Mouse (Mus musculus): ENCODE data around the gene Agmo. TPM values are rescaled to one million over a fixed set of nuclear protein-coding genes. Genes with fewer than 3 reads are reported as not detected.

Agmo gene
- polyA plus RNA-seq, 1 experiment from 2014 or later = 2.2 TPM

GRCm38 (mm10) chr12:37445255-37445654, 203.8 kb downstream of the Agmo start:
- no peaks in the 10 kb centered on the region for H3K36me3 ChIP-seq
- H3K27me3 ChIP-seq (replicated peaks) = no peaks in the 10 kb centered on the region
- H3K27ac ChIP-seq = no peak overlapping the region
- ATAC-seq (ENCODE audit: insufficient read depth, low FRiP score, low read depth) = no peak
- no peak overlapping the region for H3K4me3 ChIP-seq (replicated peaks)
- H3K9ac ChIP-seq = no peak overlapping the region
- H3K4me2 ChIP-seq = no peak overlapping the region
- H3K9me3 ChIP-seq = no peaks in the 10 kb centered on the region
- 84% methylated on average over 9 of the region's 9 CpGs for WGBS
- no peaks in the 10 kb centered on the region for H3K4me1 ChIP-seq

- Histone ChIP-seq H3K27me3 (replicated peaks) (no peaks in the 10 kb centered on the region), H3K4me3 (replicated peaks) (no peak overlapping the region), H3K36me3 (no peaks in the 10 kb centered on the region), H3K9ac (no peak overlapping the region), H3K4me2 (no peak overlapping the region), H3K27ac (no peak overlapping the region), H3K4me1 (no peaks in the 10 kb centered on the region), H3K9me3 (no peaks in the 10 kb centered on the region)
- WGBS = 45% methylated on average over 2 of the region's 2 CpGs
- no peak for ATAC-seq (ENCODE audit: insufficient read depth, low FRiP score, low read depth)
Measured at GRCm38 (mm10) chr12:37449597-37449996, 208.2 kb downstream of the Agmo start.

GRCm38 (mm10) chr12:37450366-37451156, 209.1 kb downstream of the Agmo start:
- no peaks in the 10 kb centered on the region for H3K36me3 ChIP-seq
- no peaks in the 10 kb centered on the region for H3K27me3 ChIP-seq (replicated peaks)
- no peak overlapping the region for H3K9ac ChIP-seq
- 13% methylated on average over 6 of the region's 6 CpGs for WGBS
- no peak overlapping the region for H3K27ac ChIP-seq
- no peak overlapping the region for H3K4me2 ChIP-seq
- H3K4me3 ChIP-seq (replicated peaks) = no peak overlapping the region
- H3K9me3 ChIP-seq = no peaks in the 10 kb centered on the region
- ATAC-seq (ENCODE audit: insufficient read depth, low FRiP score, low read depth) = no peak
- H3K4me1 ChIP-seq = no peaks in the 10 kb centered on the region

- Histone ChIP-seq H3K9me3 (no peaks in the 10 kb centered on the region), H3K4me3 (replicated peaks) (no peak overlapping the region), H3K36me3 (no peaks in the 10 kb centered on the region), H3K27ac (no peak overlapping the region), H3K9ac (no peak overlapping the region), H3K4me2 (no peak overlapping the region), H3K4me1 (no peaks in the 10 kb centered on the region), H3K27me3 (replicated peaks) (no peaks in the 10 kb centered on the region)
- WGBS = 72% methylated on average over 5 of the region's 5 CpGs
- no peak for ATAC-seq (ENCODE audit: insufficient read depth, low FRiP score, low read depth)
Measured at GRCm38 (mm10) chr12:37471631-37472030, 230.2 kb downstream of the Agmo start.

GRCm38 (mm10) chr12:37476849-37477248, 235.4 kb downstream of the Agmo start:
- Histone ChIP-seq H3K27me3 (replicated peaks) (no peaks in the 10 kb centered on the region), H3K4me1 (no peaks in the 10 kb centered on the region), H3K9me3 (no peaks in the 10 kb centered on the region), H3K27ac (no peak overlapping the region), H3K4me3 (replicated peaks) (no peak overlapping the region), H3K9ac (no peak overlapping the region), H3K36me3 (no peaks in the 10 kb centered on the region), H3K4me2 (no peak overlapping the region)
- ATAC-seq (ENCODE audit: insufficient read depth, low FRiP score, low read depth) = no peak
- 81% methylated on average over 2 of the region's 2 CpGs for WGBS

- 63% methylated on average over 3 of the region's 3 CpGs for WGBS
- Histone ChIP-seq H3K4me2 (no peak overlapping the region), H3K4me3 (replicated peaks) (no peak overlapping the region), H3K9ac (no peak overlapping the region), H3K27me3 (replicated peaks) (no peaks in the 10 kb centered on the region), H3K27ac (no peak overlapping the region), H3K4me1 (no peaks in the 10 kb centered on the region), H3K36me3 (no peaks in the 10 kb centered on the region), H3K9me3 (no peaks in the 10 kb centered on the region)
- ATAC-seq (ENCODE audit: insufficient read depth, low FRiP score, low read depth) = no peak
Measured at GRCm38 (mm10) chr12:37487991-37488390, 246.6 kb downstream of the Agmo start.

GRCm38 (mm10) chr12:37498871-37499270, 257.4 kb downstream of the Agmo start:
- H3K4me3 ChIP-seq (replicated peaks) = no peak overlapping the region
- H3K27me3 ChIP-seq (replicated peaks) = no peaks in the 10 kb centered on the region
- no peak for ATAC-seq (ENCODE audit: insufficient read depth, low FRiP score, low read depth)
- H3K27ac ChIP-seq = no peak overlapping the region
- H3K4me1 ChIP-seq = no peaks in the 10 kb centered on the region
- H3K4me2 ChIP-seq = no peak overlapping the region
- no peak overlapping the region for H3K9ac ChIP-seq
- WGBS = 41% methylated on average over 3 of the region's 3 CpGs
- H3K9me3 ChIP-seq = no peaks in the 10 kb centered on the region
- H3K36me3 ChIP-seq = no peaks in the 10 kb centered on the region

GRCm38 (mm10) chr12:37507406-37507805, 266.0 kb downstream of the Agmo start:
- no peak overlapping the region for H3K9ac ChIP-seq
- no peak overlapping the region for H3K4me2 ChIP-seq
- no peaks in the 10 kb centered on the region for H3K4me1 ChIP-seq
- H3K4me3 ChIP-seq (replicated peaks) = no peak overlapping the region
- 44% methylated on average over 1 of the region's 1 CpGs for WGBS
- ATAC-seq (ENCODE audit: insufficient read depth, low FRiP score, low read depth) = no peak
- no peak overlapping the region for H3K27ac ChIP-seq
- H3K36me3 ChIP-seq = no peaks in the 10 kb centered on the region
- no peaks in the 10 kb centered on the region for H3K27me3 ChIP-seq (replicated peaks)
- H3K9me3 ChIP-seq = no peaks in the 10 kb centered on the region

GRCm38 (mm10) chr12:37507826-37508225, 266.4 kb downstream of the Agmo start:
- Histone ChIP-seq H3K9ac (no peak overlapping the region), H3K36me3 (no peaks in the 10 kb centered on the region), H3K4me3 (replicated peaks) (no peak overlapping the region), H3K27ac (no peak overlapping the region), H3K4me2 (no peak overlapping the region), H3K27me3 (replicated peaks) (no peaks in the 10 kb centered on the region), H3K9me3 (no peaks in the 10 kb centered on the region), H3K4me1 (no peaks in the 10 kb centered on the region)
- ATAC-seq (ENCODE audit: insufficient read depth, low FRiP score, low read depth) = no peak
- 92% methylated on average over 2 of the region's 2 CpGs for WGBS

GRCm38 (mm10) chr12:37521772-37522171, 280.3 kb downstream of the Agmo start:
- H3K4me2 ChIP-seq = no peak overlapping the region
- no peaks in the 10 kb centered on the region for H3K9me3 ChIP-seq
- H3K27me3 ChIP-seq (replicated peaks) = no peaks in the 10 kb centered on the region
- no peak overlapping the region for H3K9ac ChIP-seq
- no peaks in the 10 kb centered on the region for H3K36me3 ChIP-seq
- no peaks in the 10 kb centered on the region for H3K4me1 ChIP-seq
- no peak overlapping the region for H3K4me3 ChIP-seq (replicated peaks)
- no peak overlapping the region for H3K27ac ChIP-seq
- WGBS = 43% methylated on average over 1 of the region's 1 CpGs
- ATAC-seq (ENCODE audit: insufficient read depth, low FRiP score, low read depth) = no peak

GRCm38 (mm10) chr12:37524662-37525061, 283.2 kb downstream of the Agmo start:
- Histone ChIP-seq H3K4me1 (no peaks in the 10 kb centered on the region), H3K36me3 (no peaks in the 10 kb centered on the region), H3K4me3 (replicated peaks) (no peak overlapping the region), H3K9me3 (no peaks in the 10 kb centered on the region), H3K27me3 (replicated peaks) (no peaks in the 10 kb centered on the region), H3K27ac (no peak overlapping the region), H3K4me2 (no peak overlapping the region), H3K9ac (no peak overlapping the region)
- 78% methylated on average over 3 of the region's 3 CpGs for WGBS
- no peak for ATAC-seq (ENCODE audit: insufficient read depth, low FRiP score, low read depth)

- H3K9ac ChIP-seq = no peak overlapping the region
- H3K36me3 ChIP-seq = no peaks in the 10 kb centered on the region
- no peaks in the 10 kb centered on the region for H3K4me1 ChIP-seq
- ATAC-seq (ENCODE audit: insufficient read depth, low FRiP score, low read depth) = no peak
- WGBS = 33% methylated on average over 1 of the region's 1 CpGs
- H3K4me3 ChIP-seq (replicated peaks) = no peak overlapping the region
- H3K4me2 ChIP-seq = no peak overlapping the region
- no peaks in the 10 kb centered on the region for H3K27me3 ChIP-seq (replicated peaks)
- no peaks in the 10 kb centered on the region for H3K9me3 ChIP-seq
- H3K27ac ChIP-seq = no peak overlapping the region
Measured at GRCm38 (mm10) chr12:37540994-37541393, 299.6 kb downstream of the Agmo start.

- no peak overlapping the region for H3K9ac ChIP-seq
- no peaks in the 10 kb centered on the region for H3K27me3 ChIP-seq (replicated peaks)
- H3K27ac ChIP-seq = no peak overlapping the region
- no peak overlapping the region for H3K4me3 ChIP-seq (replicated peaks)
- ATAC-seq (ENCODE audit: insufficient read depth, low FRiP score, low read depth) = no peak
- H3K36me3 ChIP-seq = no peaks in the 10 kb centered on the region
- no peaks in the 10 kb centered on the region for H3K9me3 ChIP-seq
- WGBS = 60% methylated on average over 1 of the region's 1 CpGs
- no peaks in the 10 kb centered on the region for H3K4me1 ChIP-seq
- no peak overlapping the region for H3K4me2 ChIP-seq
Measured at GRCm38 (mm10) chr12:37558284-37558683, 316.8 kb downstream of the Agmo start.
